Mouse (Mus musculus): ENCODE measurements around the gene Ndufa7.
A peak's percentile ranks its signal among the peaks of the same experiment; 100 is the strongest.

Gene Ndufa7

DNA sequence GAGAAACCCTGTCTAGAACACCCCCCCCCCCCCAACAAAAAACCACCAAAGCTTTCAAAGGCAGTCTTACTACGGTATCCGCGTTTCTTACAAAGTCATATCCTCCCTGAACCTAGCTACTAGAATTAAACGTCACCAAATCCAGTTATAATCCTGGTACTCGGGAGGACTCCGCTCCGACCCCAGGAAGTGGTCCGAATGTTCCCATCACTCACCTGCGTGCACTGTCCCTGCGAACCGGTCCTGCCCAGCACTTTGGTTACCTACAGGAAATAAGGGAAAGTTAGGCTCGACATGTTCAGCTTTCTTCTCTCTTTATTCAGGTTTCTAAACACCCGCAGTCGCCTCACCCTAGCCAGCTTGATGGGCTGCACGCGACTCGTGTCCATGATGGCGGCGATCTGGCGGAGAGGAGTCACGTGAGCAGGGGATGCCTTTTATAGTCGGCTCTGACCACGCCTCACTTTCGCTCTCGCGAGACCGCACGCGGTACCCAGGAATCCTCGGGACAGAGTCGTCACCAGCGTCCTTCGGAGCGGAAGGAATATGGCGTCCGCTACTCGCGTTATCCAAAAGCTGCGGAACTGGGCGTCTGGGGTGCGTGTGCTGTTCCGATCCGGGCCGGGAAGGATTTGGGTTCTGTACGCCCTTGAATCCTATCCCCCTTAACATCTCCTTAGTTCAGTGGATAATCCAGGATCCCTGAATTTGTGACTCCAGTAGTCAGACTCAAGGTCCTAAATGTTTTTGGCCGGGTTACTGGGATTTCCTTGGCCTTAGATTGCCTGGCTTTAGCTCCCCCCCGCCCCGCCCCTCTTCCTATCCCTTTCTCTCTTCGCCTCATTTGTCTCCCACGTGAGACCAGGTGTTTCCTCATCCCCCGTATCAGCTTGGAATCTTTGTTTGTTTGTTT lies at the start of gene Ndufa7, which contains the start of gene Rps28:
Ndufa7 (plus strand) TSS at position 489 of the 913 bp plus-strand sequence.
Rps28 (minus strand) TSS at position 479 of the 913 bp plus-strand sequence.
- peak; percentile 98 for DNase-seq (ENCODE audit: low spot score in 2 of 2)

DNA sequence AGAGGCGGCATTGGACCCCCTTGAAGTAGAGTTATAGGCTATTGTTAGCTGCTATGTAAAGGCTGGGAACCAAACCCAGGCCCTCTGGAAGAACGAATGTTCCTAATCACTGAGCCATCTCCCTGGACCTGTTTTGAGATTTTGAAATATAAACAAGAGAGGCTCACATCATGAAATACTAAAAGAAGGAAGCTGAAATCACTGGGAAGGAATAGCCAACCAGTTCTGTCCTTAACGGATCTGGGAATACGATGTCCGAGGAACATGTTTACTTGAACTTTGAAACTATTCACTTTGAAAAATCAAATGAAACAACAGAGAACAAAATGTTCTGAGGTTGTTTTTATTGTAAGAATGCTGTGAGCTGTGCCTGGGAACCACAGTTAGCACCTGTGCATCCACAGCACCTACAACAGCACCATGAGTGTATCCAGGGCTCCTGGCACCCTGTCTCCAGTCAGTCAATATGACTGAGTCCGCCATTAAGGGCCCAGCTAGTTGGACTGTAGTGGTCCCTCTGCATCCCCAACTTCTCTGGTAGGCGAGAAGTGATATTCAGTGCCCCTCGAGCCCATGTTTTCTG lies 49.7 kb upstream of the Ndufa7 start:
- no peak for DNase-seq (ENCODE audit: low spot score in 2 of 2)

GRCm38 (mm10) chr17:33775287-33775686 lies 49.1 kb upstream of the Ndufa7 start:
- no peak for DNase-seq (ENCODE audit: low spot score in 2 of 2)

GRCm38 (mm10) chr17:33779271-33779966 lies 45.0 kb upstream of the Ndufa7 start:
- peak; percentile 36 to 63 for DNase-seq (ENCODE audit: low spot score in 2 of 2)

DNA sequence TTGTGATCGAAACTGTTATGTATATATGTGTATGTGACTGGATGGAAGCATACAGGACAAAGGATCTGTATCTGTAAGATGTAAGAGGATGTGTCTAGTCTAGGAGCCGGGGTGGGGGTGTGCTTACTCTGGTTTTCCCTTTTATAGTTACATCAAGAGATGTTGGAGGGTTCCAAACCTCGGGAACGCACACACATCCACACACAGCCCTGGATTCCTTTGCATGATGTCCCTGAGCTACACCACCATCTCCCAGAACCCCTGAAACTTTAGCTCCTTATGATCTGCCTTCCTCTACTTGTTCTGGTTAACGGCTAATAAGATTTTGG lies 44.4 kb upstream of the Ndufa7 start:
- no peak for DNase-seq (ENCODE audit: low spot score in 2 of 2)

- DNase-seq (ENCODE audit: low spot score in 2 of 2) = peak in 1 of 2 experiments; percentile 60
Measured at GRCm38 (mm10) chr17:33780431-33780830, 43.9 kb upstream of the Ndufa7 start.

DNA sequence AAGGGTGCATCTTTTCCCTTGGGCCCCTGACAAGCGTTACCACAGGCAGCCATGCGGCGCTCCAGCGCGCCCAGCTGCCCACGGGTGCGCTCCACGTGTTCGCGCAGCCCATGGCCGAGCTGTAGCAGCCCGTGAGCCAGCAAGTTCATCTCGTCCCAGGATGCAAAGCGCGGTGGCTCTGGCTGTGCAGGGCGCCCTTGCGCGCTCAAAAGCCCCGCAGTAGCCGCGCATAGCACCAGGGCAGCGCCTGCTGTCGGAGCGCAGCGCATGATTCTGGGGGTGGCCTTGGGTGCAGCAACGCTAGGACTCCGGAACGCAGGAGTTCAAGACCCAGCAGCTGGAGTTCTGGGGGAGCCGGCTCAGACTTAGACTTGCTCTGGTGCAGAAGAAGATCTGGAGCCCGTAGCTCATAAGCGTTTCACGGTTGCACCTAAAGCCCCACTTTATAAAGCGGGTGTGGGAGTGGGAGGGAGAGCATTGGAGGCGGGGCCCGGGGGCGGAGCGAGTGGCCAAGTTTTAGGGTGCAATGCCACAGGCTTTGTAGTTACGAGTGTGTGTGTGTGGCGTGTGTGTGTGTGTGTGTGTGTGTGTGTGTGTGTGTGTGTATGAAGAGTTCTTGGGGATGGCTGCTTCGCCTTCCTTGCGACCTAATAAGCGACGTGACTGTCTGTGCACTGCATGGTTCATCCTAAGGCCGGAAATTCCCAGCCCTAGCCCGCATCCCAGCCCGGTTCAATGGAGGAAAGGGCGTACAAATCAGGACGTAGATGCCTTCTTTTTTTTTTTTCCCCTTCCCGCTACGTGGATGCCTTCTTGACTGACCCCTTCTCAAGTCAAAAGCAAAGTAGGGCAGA lies 43.0 kb upstream of the Ndufa7 start, which contains the start of gene Angptl4:
Angptl4 (minus strand) TSS at position 707 of the 854 bp plus-strand sequence.
- peak; percentile 72 to 85 for DNase-seq (ENCODE audit: low spot score in 2 of 2)

- DNase-seq (ENCODE audit: low spot score in 2 of 2) = no peak
Measured at GRCm38 (mm10) chr17:33782067-33782466, 42.3 kb upstream of the Ndufa7 start.

DNA sequence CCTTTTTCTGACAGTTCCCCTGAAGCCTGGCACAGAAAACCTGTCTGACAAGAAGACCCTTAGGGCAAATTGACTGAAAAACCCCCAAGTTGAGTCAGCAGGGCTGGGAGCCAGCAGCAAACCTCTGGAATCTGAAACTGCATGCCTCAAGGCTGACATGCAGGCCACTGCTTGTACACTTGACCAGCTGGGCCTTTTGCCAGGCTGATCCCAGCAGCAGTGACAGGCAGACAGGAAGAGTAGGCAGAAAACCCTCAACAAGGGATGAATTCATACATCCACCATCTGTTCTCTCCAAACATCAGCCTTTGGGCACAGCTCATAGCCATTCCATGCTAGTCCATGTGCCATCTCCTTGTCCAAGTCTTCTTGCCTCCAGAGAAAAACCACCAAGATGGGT lies 41.0 kb upstream of the Ndufa7 start:
- DNase-seq (ENCODE audit: low spot score in 2 of 2) = peak in 1 of 2 experiments; percentile 28

- no peak for DNase-seq (ENCODE audit: low spot score in 2 of 2)
Measured at GRCm38 (mm10) chr17:33784939-33785338, 39.4 kb upstream of the Ndufa7 start.

DNA sequence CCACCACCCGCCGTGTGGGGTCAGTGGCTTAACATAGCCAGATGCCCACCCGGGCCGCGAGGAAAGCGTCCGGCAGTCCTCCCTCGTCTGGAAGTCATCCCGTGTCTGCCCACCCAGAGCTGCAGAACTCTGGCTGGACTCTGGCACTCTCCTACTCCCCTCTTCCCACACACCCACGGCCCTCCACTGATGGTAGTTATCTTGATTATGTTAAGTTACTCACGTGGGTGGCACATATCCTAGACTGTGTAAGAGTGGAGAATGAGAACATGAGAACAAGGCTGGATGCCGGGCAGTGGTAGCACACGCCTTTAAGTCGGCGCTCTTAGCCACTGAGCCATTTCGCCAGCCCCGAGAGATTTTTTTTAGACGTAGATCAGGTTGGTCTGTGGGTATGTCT lies 38.0 kb upstream of the Ndufa7 start:
- no peak for DNase-seq (ENCODE audit: low spot score in 2 of 2)

DNA sequence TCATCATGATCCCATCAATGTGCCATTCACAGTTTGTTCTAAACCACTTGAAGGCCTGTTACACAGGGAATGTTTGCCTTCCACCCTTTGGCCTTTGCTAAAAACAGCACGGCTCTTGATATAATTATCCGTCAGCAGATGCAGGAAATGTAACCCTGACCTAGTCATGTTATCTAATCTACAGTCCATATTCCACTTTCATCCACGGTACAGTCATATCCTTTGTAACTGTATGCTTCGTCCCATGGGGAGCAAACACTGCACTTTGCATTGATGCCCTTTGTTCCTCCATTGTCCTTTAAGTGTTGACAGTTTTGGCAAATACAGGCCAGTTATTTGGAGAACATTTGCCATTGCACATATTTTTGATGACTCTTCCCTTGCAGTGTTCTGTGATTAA lies 35.6 kb upstream of the Ndufa7 start:
- no peak for DNase-seq (ENCODE audit: low spot score in 2 of 2)

DNA sequence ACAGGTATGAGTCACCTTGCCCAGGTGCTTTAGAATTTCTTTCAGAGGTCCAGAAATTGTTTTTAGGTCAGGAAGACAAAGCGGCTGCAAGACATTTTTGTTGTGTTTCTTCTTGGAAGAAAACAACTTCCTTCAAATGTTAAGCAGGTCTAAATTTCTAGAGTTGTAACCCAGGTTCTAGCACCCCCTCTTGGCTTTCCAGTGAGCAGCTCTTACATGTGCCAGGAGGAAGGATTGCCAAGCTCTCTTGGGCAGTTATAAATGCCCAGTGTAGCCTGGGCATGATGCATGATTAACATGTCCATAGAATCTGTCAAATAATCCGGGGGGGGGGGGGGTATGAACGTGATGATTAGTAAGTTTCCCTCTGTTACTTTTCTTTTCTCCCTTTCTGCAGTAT lies 26.1 kb upstream of the Ndufa7 start:
- no peak for DNase-seq (ENCODE audit: low spot score in 2 of 2)

- DNase-seq (ENCODE audit: low spot score in 2 of 2) = no peak
Measured at GRCm38 (mm10) chr17:33799277-33799676, 25.1 kb upstream of the Ndufa7 start.

DNA sequence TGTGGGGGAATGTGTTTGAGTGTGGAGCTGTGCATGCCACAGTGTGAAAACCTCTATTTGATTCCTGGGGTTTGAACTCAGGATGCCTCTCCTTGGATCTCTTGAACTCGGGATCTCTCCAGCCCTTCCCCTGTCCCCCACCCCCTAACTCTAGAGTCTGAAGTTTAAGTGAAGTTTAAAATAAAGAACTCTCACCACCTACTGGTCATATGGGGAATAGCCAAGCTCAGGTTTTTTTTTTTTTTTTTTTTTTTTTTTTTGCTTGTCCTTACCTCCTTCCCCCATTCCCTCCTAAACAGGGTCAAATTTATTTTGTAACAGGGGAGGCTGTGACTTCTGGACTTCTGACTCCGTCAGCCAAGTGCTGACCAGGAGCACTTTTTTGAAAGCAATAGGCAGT lies 22.2 kb upstream of the Ndufa7 start:
- DNase-seq (ENCODE audit: low spot score in 2 of 2) = no peak

- no peak for DNase-seq (ENCODE audit: low spot score in 2 of 2)
Measured at GRCm38 (mm10) chr17:33804205-33804604, 20.2 kb upstream of the Ndufa7 start.

DNA sequence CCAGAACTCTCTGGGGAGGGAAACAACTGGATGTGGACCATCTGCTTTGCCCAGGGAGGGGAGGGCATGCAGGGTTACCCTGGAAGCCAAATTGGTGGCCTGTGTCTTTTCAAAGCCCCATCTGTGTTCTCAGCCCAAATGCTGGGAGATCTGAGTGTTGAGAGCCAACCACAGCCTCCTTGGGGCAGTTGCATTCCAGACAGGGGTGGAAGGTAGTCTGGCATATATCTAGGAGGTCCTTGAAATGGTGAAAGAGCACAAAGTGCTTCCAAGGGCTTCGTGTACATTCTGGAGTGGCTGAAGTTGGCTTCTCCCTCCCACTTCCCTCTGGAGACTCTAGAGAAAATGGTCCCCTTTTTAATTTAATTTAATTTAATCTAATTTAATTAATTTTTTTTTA lies 19.6 kb upstream of the Ndufa7 start:
- no peak for DNase-seq (ENCODE audit: low spot score in 2 of 2)

GRCm38 (mm10) chr17:33807181-33807888 lies 17.0 kb upstream of the Ndufa7 start:
- DNase-seq (ENCODE audit: low spot score in 2 of 2) = no peak

- no peak for DNase-seq (ENCODE audit: low spot score in 2 of 2)
Measured at GRCm38 (mm10) chr17:33808192-33808591, 16.2 kb upstream of the Ndufa7 start.

GRCm38 (mm10) chr17:33810334-33811141 lies 13.8 kb upstream of the Ndufa7 start, which contains the start of gene Kank3:
Gene Kank3, plus strand, starts transcription at chr17:33810519.
- peak; percentile 87 to 92 for DNase-seq (ENCODE audit: low spot score in 2 of 2)
